Mouse (Mus musculus) MEL (cell line): Measurements from ENCODE around the gene Trmt5. TPM values are rescaled to one million over a fixed set of nuclear protein-coding genes. Genes with fewer than 3 reads are reported as not detected.

Source experiments
- DNase-seq: peaks from one replicate; pipeline ENCODE4 v3.0.0; 2011; ENCODE audit warnings: low read depth, low spot score
- H3K27ac ChIP-seq: 2 replicates; pipeline ENCODE4 v1.5.1; 2012; ENCODE audit warnings: low read depth, mild to moderate bottlenecking, control low read depth, low read length, moderate library complexity; ENCODE audit not compliant: control insufficient read depth
- H3K27me3 ChIP-seq, 2 experiments: fragments of 150-350 bp in 1 of 2; sonication (generic) in 1 of 2; 2 replicates each; pipeline ENCODE4 v1.6.1; 2012; ENCODE audit warnings: low read length in 2 of 2, mild to moderate bottlenecking in 2 of 2, improper control_type of control experiment in 1 of 2, moderate library complexity in 1 of 2; ENCODE audit not compliant: insufficient read depth in 2 of 2, control insufficient read depth in 1 of 2
- H3K36me3 ChIP-seq, 2 experiments: 2 replicates each; pipeline ENCODE4 v1.6.1; 2012 to 2014; ENCODE audit warnings: low read length in 2 of 2, improper control_type of control experiment in 1 of 2, inconsistent platforms in 1 of 2, mild to moderate bottlenecking in 1 of 2; ENCODE audit not compliant: insufficient read depth in 2 of 2, control insufficient read depth in 1 of 2
- H3K4me1 ChIP-seq, 2 experiments: fragments of 150-350 bp in 1 of 2; sonication (generic) in 1 of 2; 2 replicates each; pipeline ENCODE4 v1.6.1; 2012; ENCODE audit warnings: low read length in 2 of 2, improper control_type of control experiment in 1 of 2, mild to moderate bottlenecking in 1 of 2; ENCODE audit not compliant: insufficient read depth in 2 of 2, control insufficient read depth in 1 of 2
- H3K4me3 ChIP-seq, 2 experiments: fragments of 150-350 bp in 1 of 2; sonication (generic) in 1 of 2; 2 replicates each; pipeline ENCODE4 v1.5.1; 2012; ENCODE audit warnings: low read depth in 2 of 2, low read length in 2 of 2, mild to moderate bottlenecking in 2 of 2, moderate library complexity in 2 of 2, control low read depth in 1 of 2, improper control_type of control experiment in 1 of 2; ENCODE audit not compliant: control insufficient read depth in 1 of 2, insufficient read depth in 1 of 2
- H3K79me2 ChIP-seq: 2 replicates; pipeline ENCODE4 v1.6.1; 2012; ENCODE audit warnings: mild to moderate bottlenecking, low read length, moderate library complexity; ENCODE audit not compliant: control insufficient read depth, poor library complexity, insufficient read depth
- H3K9ac ChIP-seq: 2 replicates; pipeline ENCODE4 v1.6.1; 2012; ENCODE audit warnings: low read depth, mild to moderate bottlenecking, control low read depth, low read length, moderate library complexity; ENCODE audit not compliant: control insufficient read depth, poor library complexity, severe bottlenecking
- H3K9me3 ChIP-seq: fragments of 150-350 bp; sonication (generic); replicated peaks from 2 replicates; pipeline ENCODE4 v1.6.1; 2012; ENCODE audit warnings: mild to moderate bottlenecking, low read length, improper control_type of control experiment, moderate library complexity; ENCODE audit not compliant: insufficient read depth
- BHLHE40 ChIP-seq: IDR thresholded peaks from 2 replicates; pipeline ENCODE4 v1.6.1; 2012; ENCODE audit warnings: low read depth, mild to moderate bottlenecking, inconsistent platforms, low read length, improper control_type of control experiment, borderline replicate concordance
- CHD1 ChIP-seq: IDR thresholded peaks from 2 replicates; pipeline ENCODE4 v1.6.1; 2012; ENCODE audit warnings: low read depth, mild to moderate bottlenecking, inconsistent platforms, low read length, improper control_type of control experiment
- ELF1 ChIP-seq: IDR thresholded peaks from 2 replicates; pipeline ENCODE4 v1.6.1; 2014; ENCODE audit warnings: low read depth, mild to moderate bottlenecking, inconsistent platforms, low read length, improper control_type of control experiment, moderate library complexity
- EP300 ChIP-seq, 2 experiments: IDR thresholded peaks; 2 replicates each; pipeline ENCODE4 v1.6.1; 2011; ENCODE audit warnings: improper control_type of control experiment in 2 of 2, low read length in 2 of 2, low read depth in 1 of 2, mild to moderate bottlenecking in 1 of 2
- ETS1 ChIP-seq: IDR thresholded peaks from 2 replicates; pipeline ENCODE4 v1.6.1; 2012; ENCODE audit warnings: low read depth, mild to moderate bottlenecking, inconsistent platforms, low read length, improper control_type of control experiment, moderate library complexity
- GATA1 ChIP-seq: IDR thresholded peaks from 2 replicates; pipeline ENCODE4 v1.6.1; 2011; ENCODE audit warnings: low read depth, low read length, improper control_type of control experiment
- KAT2A ChIP-seq: conservative IDR thresholded peaks from 2 replicates; pipeline ENCODE4 v1.6.1; 2012; ENCODE audit warnings: low read depth, low read length, improper control_type of control experiment, inconsistent platforms
- MAX ChIP-seq: IDR thresholded peaks from 2 replicates; pipeline ENCODE4 v1.6.1; 2011; ENCODE audit warnings: low read length, improper control_type of control experiment
- MXI1 ChIP-seq: IDR thresholded peaks from 2 replicates; pipeline ENCODE4 v1.6.1; 2011; ENCODE audit warnings: mild to moderate bottlenecking, low read depth, low read length, improper control_type of control experiment
- NRF1 ChIP-seq: IDR thresholded peaks from 2 replicates; pipeline ENCODE4 v1.6.1; 2014; ENCODE audit warnings: low read depth, mild to moderate bottlenecking, inconsistent platforms, low read length, improper control_type of control experiment, moderate library complexity; ENCODE audit not compliant: poor library complexity, insufficient read depth, severe bottlenecking
- RCOR1 ChIP-seq: IDR thresholded peaks from 2 replicates; pipeline ENCODE4 v1.6.1; 2012; ENCODE audit warnings: low read depth, mild to moderate bottlenecking, inconsistent platforms, low read length, improper control_type of control experiment
- SIN3A ChIP-seq: IDR thresholded peaks from 2 replicates; pipeline ENCODE4 v1.6.1; 2012; ENCODE audit warnings: low read length, improper control_type of control experiment, inconsistent platforms
- SMC3 ChIP-seq: IDR thresholded peaks from 2 replicates; pipeline ENCODE4 v1.6.1; 2011; ENCODE audit warnings: low read depth, low read length, improper control_type of control experiment
- TAL1 ChIP-seq: IDR thresholded peaks from 2 replicates; pipeline ENCODE4 v1.6.1; 2012; ENCODE audit warnings: mild to moderate bottlenecking, inconsistent platforms, low read length, moderate library complexity, mixed read lengths
- TBP ChIP-seq: IDR thresholded peaks from 2 replicates; pipeline ENCODE4 v1.8.0; 2011; ENCODE audit warnings: low read depth, low read length, improper control_type of control experiment
- TCF12 ChIP-seq: IDR thresholded peaks from 2 replicates; pipeline ENCODE4 v1.6.1; 2014; ENCODE audit warnings: low read depth, mild to moderate bottlenecking, inconsistent platforms, low read length, improper control_type of control experiment, moderate library complexity
- USF1 ChIP-seq: IDR thresholded peaks from 2 replicates; pipeline ENCODE4 v1.6.1; 2014; ENCODE audit warnings: low read depth, mild to moderate bottlenecking, inconsistent platforms, low read length, improper control_type of control experiment, moderate library complexity
- ZC3H11A ChIP-seq: IDR thresholded peaks from 2 replicates; pipeline ENCODE4 v1.6.1; 2012; ENCODE audit warnings: low read depth, mild to moderate bottlenecking, inconsistent platforms, low read length, improper control_type of control experiment
- ZMIZ1 ChIP-seq: IDR thresholded peaks from 2 replicates; pipeline ENCODE4 v1.6.1; 2012; ENCODE audit warnings: low read depth, mild to moderate bottlenecking, inconsistent platforms, low read length, improper control_type of control experiment, moderate library complexity
- ZNF384 ChIP-seq: IDR thresholded peaks from 2 replicates; pipeline ENCODE4 v1.6.1; 2012; ENCODE audit warnings: low read depth, mild to moderate bottlenecking, inconsistent platforms, low read length, improper control_type of control experiment
- polyA plus RNA-seq, 2 experiments: library from polyadenylated mRNA; stranded (reverse) in 1 of 2; unstranded in 1 of 2; fragments of >175 nt in 1 of 2; fragments of >200 nt in 1 of 2; gene quantifications; 2 replicates each; pipeline versions ENCODE4 v1.2.1 to v1.2.4; 2012; ENCODE audit warnings: low replicate concordance in 2 of 2, low read depth in 1 of 2; ENCODE audit not compliant: insufficient read length in 2 of 2, insufficient read depth in 1 of 2, missing spikeins in 1 of 2
- total RNA-seq: library from RNA; depleted of rRNA; stranded (reverse); fragments of 300-350 nt; gene quantifications from 2 replicates; pipeline ENCODE4 v1.2.3, GENCODE M21; 2012

Gene Trmt5
- total and polyA plus RNA-seq, 3 experiments: 24.0 to 28.1 TPM; not detected in 1

GRCm38 (mm10) chr12:73286287-73287092 lies at the start of gene Trmt5, which contains the start of gene Slc38a6 (continued):
- TF ChIP-seq NRF1 (peak; percentile 24; the same call in 1 of the 2 replicates), USF1 (0 out of 2 replicates have a peak, but pooled peaks have one; percentile 32), BHLHE40 (no peak), ZMIZ1 (peak; percentile 59; the same call in 1 of the 2 replicates)
- TF ChIP-seq, all 39 proteins: peak for 21

- Histone ChIP-seq H3K27me3 (no peaks in the 10 kb centered on the region), H3K9me3 (no peaks in the 10 kb centered on the region), H3K36me3 (peaks cover 0 to 9% of the 10 kb centered on the region in 2 experiments; a peak in 2 of 4 replicates), H3K9ac (no peak overlapping the region), H3K4me1 (peaks cover 3 to 7% of the 10 kb centered on the region in 2 experiments), H3K27ac (no peak overlapping the region), H3K4me3 (peak overlapping the region; percentile 22 to 43), H3K79me2 (no peaks in the 10 kb centered on the region)
- TF ChIP-seq GATA1 (peak; percentile 48; the same call in 1 of the 2 replicates), RCOR1 (peak; percentile 33; the same call in 1 of the 2 replicates), TBP (no peak), SIN3A (0 out of 2 replicates have a peak, but pooled peaks have one; percentile 29), ETS1 (peak; percentile 79), ELF1 (no peak), ZNF384 (peak; percentile 66), MAX (no peak), TAL1 (peak; percentile 51), CHD1 (no peak), MXI1 (0 out of 2 replicates have a peak, but pooled peaks have one; percentile 47), KAT2A (no peak), ZC3H11A (no peak), SMC3 (no peak), TCF12 (peak; percentile 82), BHLHE40 (peak; percentile 75; the same call in 1 of the 2 replicates), EP300 (IDR thresholded peaks at IDR 0.05; ENCODE audit: low read depth in 1 of 2, low read length in 2 of 2) (peak; percentile 65 to 69; a peak in 3 of 4 replicates)
- DNase-seq: peak; percentile 83
Measured at GRCm38 (mm10) chr12:73334051-73334551, 47.6 kb upstream of the Trmt5 start.
